Mouse (Mus musculus): Measurements from ENCODE around the gene Cpeb1. TPM values are rescaled to one million over a fixed set of nuclear protein-coding genes. Genes with fewer than 3 reads are reported as not detected.

Cpeb1 gene
- polyA plus RNA-seq, 1 experiment from 2014 or later = 1.9 TPM

DNA sequence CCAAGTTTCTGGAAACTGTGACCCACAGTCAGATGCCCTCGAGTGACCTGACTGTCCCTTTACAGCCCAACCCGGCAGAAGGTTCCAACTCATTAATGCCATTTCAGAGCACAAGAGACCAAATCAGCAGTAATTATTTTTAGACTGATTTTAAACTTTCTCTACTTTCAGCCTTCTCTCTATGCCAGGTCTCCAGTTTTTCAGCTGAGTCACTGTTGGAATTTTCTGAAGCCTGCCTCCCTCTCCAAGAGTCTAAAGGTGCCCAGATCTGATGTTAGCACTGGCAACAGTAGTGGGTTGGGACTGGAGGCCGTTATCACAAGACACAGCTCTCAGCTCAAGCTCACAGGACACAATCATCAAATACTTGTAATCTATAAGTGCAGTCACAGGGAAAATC lies 87.3 kb downstream of the Cpeb1 start:
- peaks cover 5% of the 10 kb centered on the region; the same call in 1 of the 2 replicates for H3K27me3 ChIP-seq
- H3K9me3 ChIP-seq = no peaks in the 10 kb centered on the region
- H3K27ac ChIP-seq (replicated peaks) = no peak overlapping the region
- H3K4me3 ChIP-seq = no peak overlapping the region
- ATAC-seq (ENCODE audit: low FRiP score, low read depth) = no peak
- no peak overlapping the region for H3K4me2 ChIP-seq (replicated peaks)
- H3K9ac ChIP-seq (replicated peaks) = no peak overlapping the region
- H3K4me1 ChIP-seq = peaks cover 8% of the 10 kb centered on the region
- no peaks in the 10 kb centered on the region for H3K36me3 ChIP-seq
- 76% methylated on average over 3 of the region's 3 CpGs for WGBS

DNA sequence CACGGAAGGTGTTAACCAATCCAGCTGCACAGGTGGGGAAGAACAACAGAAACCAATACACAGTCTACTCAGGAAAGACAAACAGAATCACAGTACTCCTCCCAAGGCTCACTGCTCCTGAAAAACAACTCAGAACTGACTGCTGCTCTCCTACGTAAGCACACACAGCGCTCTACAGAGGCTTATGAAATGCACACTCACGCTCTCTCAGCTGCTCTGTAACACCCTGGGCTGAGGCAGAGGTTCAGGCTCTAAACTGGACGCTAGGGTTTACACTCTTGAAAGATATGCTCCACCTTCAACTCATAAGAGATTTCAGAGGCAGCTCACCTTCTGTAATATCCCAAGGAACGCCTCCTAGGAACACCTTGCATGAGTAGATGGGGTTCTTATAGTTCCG lies 98.3 kb downstream of the Cpeb1 start:
- H3K27me3 ChIP-seq = no peaks in the 10 kb centered on the region
- H3K36me3 ChIP-seq = no peaks in the 10 kb centered on the region
- no peaks in the 10 kb centered on the region for H3K4me1 ChIP-seq
- no peak overlapping the region for H3K4me2 ChIP-seq (replicated peaks)
- no peak overlapping the region for H3K4me3 ChIP-seq
- WGBS = 81% methylated on average over 7 of the region's 7 CpGs
- H3K9me3 ChIP-seq = no peaks in the 10 kb centered on the region
- no peak for ATAC-seq (ENCODE audit: low FRiP score, low read depth)
- no peak overlapping the region for H3K27ac ChIP-seq (replicated peaks)
- H3K9ac ChIP-seq (replicated peaks) = no peak overlapping the region

DNA sequence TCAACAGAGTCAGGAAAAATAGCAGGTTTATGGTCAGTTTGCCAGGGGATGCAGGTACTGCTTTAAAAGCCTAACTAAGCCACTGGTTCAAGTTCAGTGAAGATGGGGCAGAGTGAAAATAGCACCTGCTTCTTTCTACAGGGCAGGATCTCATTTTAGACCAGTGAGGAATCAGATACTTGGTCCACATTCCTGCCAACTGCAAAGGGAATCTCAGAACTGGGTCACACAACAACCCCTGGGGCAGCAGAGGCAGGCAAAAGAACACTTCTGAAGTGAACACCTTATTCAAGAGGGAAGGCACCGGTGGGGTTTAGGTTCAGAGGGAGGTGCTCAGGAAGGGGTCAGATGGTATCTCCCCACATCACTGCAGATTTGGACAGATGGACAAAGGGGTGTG lies 98.9 kb downstream of the Cpeb1 start:
- ATAC-seq (ENCODE audit: low FRiP score, low read depth) = no peak
- no peak overlapping the region for H3K27ac ChIP-seq (replicated peaks)
- H3K9me3 ChIP-seq = no peaks in the 10 kb centered on the region
- no peaks in the 10 kb centered on the region for H3K27me3 ChIP-seq
- no peaks in the 10 kb centered on the region for H3K36me3 ChIP-seq
- 86% methylated on average over 1 of the region's 1 CpGs for WGBS
- H3K4me1 ChIP-seq = no peaks in the 10 kb centered on the region
- H3K4me3 ChIP-seq = no peak overlapping the region
- H3K9ac ChIP-seq (replicated peaks) = no peak overlapping the region
- H3K4me2 ChIP-seq (replicated peaks) = no peak overlapping the region

DNA sequence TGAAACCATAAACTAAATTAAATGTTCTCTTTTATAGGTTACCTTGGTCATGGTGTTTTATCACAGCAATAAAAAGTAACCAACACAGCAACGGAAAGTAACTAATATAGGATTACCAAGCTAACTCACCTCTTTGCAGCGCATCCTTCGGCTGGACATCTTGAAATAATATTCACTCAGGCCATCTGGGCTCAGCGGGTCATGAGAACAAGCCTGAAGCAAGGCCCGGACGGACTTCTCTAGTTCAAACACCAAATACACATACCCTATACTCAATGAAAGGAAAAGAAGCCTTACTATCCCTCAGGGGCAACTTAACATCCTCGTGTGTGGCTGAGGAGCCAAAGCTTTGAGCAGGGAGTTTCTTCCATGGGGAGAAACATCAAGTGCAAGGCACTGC lies 99.5 kb downstream of the Cpeb1 start:
- Histone ChIP-seq H3K4me1 (no peaks in the 10 kb centered on the region), H3K27me3 (no peaks in the 10 kb centered on the region), H3K27ac (replicated peaks) (no peak overlapping the region), H3K36me3 (no peaks in the 10 kb centered on the region), H3K4me3 (no peak overlapping the region), H3K9ac (replicated peaks) (no peak overlapping the region), H3K4me2 (replicated peaks) (no peak overlapping the region), H3K9me3 (no peaks in the 10 kb centered on the region)
- 83% methylated on average over 7 of the region's 7 CpGs for WGBS
- no peak for ATAC-seq (ENCODE audit: low FRiP score, low read depth)

DNA sequence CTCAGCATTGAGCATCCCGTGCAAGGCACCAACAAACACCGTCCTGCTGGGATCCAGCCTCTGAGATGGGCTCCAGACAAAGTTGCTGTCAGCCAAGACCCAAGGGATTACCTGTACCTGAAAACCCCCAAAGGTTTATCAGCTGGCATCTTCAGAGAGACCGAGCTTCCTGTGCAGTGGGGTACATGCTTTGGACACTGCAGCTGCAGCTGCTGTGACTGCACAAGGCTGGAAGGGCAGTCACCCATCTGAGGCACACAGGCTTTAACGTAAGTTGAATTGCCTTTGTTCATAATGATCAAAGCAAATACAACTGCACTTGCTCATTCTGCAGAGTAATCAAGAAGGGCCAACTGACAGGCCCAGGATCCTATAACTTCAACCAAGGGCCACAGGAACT lies 103.4 kb downstream of the Cpeb1 start:
- Histone ChIP-seq H3K4me3 (no peak overlapping the region), H3K9me3 (no peaks in the 10 kb centered on the region), H3K9ac (replicated peaks) (no peak overlapping the region), H3K4me1 (no peaks in the 10 kb centered on the region), H3K27me3 (peaks cover 6% of the 10 kb centered on the region; the same call in 1 of the 2 replicates), H3K36me3 (no peaks in the 10 kb centered on the region), H3K27ac (replicated peaks) (no peak overlapping the region), H3K4me2 (replicated peaks) (no peak overlapping the region)
- ATAC-seq (ENCODE audit: low FRiP score, low read depth) = no peak
- WGBS = 79% methylated on average over 4 of the region's 4 CpGs

DNA sequence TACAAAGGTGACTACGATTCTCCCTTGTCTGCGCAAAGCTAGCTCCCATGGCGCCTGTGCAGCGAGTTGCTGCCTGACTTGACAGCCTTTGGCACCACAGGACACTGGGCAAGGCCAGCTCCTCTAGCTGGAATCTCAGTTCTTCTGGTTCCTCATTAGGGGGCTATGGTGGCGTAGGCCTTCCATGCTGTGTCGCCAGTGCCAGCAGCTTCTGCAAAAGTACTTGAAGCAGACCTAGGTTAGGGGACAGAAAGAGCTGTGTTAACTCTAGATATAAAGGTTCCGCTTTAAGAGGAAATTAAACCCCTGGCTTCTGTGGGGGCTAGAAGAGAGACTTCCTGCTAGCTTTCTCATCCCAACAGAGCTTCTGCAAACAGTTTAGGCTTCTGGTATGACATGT lies 107.1 kb downstream of the Cpeb1 start:
- 63% methylated on average over 7 of the region's 7 CpGs for WGBS
- Histone ChIP-seq H3K9ac (replicated peaks) (no peak overlapping the region), H3K4me1 (peaks cover 9% of the 10 kb centered on the region), H3K27ac (replicated peaks) (no peak overlapping the region), H3K36me3 (peaks cover 6% of the 10 kb centered on the region), H3K9me3 (no peaks in the 10 kb centered on the region), H3K4me2 (replicated peaks) (no peak overlapping the region), H3K27me3 (peaks cover 6% of the 10 kb centered on the region; the same call in 1 of the 2 replicates), H3K4me3 (no peak overlapping the region)
- ATAC-seq (ENCODE audit: low FRiP score, low read depth) = no peak

DNA sequence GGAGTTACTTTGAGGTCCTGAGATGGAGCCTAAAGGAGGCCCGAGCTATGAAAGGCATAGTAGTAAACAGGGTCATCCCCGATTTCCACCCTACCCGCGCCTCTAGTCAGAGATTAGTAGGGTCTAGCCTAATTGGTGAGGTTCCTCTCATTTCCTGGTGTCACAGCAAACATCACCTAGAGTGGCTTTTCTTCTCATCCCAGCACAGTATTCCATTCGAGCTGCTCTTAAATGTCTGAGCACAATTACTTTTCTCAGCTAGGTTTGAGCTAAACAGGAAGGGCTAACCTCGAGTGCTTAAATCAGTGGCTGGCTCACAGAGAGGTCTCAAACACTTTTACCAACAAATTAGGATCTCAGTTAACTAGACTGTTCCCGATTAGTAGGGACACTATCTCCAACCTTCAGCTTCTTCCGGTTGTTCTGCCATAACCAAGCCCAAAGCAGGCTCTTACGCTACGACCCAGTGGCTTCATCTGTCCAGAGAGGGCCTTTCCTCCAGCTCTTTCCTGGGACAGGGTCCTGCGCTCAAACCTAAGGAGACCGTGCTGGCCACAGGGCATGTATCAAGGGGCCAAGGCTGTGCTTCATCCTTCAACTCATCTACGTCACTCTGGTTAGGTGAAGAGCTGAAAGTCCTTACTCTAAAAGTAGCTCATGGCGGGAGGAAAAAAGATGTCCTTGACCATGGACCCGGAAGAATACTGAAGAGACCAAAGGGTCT lies 109.7 kb downstream of the Cpeb1 start:
- Histone ChIP-seq H3K9ac (replicated peaks) (peak overlapping the region; percentile 98), H3K36me3 (peaks cover 29% of the 10 kb centered on the region), H3K9me3 (no peaks in the 10 kb centered on the region), H3K27me3 (peaks cover 6% of the 10 kb centered on the region; the same call in 1 of the 2 replicates), H3K4me1 (peaks cover 22% of the 10 kb centered on the region), H3K4me3 (peak overlapping the region; percentile 96), H3K4me2 (replicated peaks) (peak overlapping the region; percentile 90), H3K27ac (replicated peaks) (peak overlapping the region; percentile 93)
- WGBS = 59% methylated on average over 15 of the region's 15 CpGs
- ATAC-seq (ENCODE audit: low FRiP score, low read depth) = 0 out of 2 replicates have a peak, but pooled peaks have one; percentile 7

DNA sequence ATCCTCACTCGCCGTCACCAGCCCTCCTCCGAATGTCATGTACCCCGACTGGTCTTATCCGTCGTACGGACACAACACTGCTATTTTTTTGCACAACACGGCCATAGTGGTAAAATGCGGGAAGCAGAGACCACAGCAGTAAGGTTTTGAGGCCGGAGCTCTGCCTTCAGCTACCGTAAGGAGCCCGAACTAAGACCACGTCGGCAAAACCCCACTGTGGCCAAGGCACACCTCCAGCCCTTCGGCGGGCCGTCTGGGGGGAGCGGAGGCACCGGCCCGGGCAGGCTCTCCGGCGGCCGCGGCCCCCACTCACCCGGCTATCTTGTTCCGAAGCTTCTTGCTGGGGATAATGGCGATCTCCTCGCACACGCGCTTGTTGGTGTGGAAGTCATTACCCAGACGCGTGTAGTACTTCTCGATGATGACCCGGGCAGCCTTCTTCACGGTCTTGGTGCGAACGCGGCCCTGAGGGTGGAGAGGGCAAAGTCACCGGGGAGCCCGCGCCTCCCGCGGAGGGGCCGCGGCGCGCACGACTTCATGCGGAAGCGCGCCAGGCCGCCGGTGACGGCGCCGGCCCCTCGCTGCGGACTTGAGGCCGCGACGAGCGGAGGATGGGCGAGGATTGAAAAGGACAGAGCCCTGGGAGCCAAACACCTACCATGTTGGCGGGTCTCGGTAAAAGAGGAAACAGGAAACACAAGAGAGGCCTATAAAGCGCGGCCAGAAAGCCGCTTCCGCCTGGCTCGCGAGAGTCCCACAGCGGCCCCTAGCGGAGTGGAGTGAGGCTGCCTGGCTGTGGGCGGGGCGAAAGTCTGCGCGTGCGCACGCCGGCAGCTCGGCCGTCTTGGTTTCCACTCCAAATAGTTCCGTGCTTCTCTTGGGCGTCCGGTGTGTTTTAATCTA lies 110.5 kb downstream of the Cpeb1 start, which contains the start of gene Rps17:
Rps17 (minus strand) TSS at position 711 of the 903 bp plus-strand sequence.
- under 1% methylated on average over 85 of the region's 85 CpGs for WGBS
- Histone ChIP-seq H3K4me2 (replicated peaks) (peak within 1 kb of the TSS; percentile 90), H3K4me3 (peak within 1 kb of the TSS; percentile 96), H3K9me3 (0 out of 2 replicates have a peak, but pooled peaks cover under 1% of the 10 kb centered on the region), H3K27ac (replicated peaks) (peak within 1 kb of the TSS; percentile 93), H3K27me3 (peaks cover 6% of the 10 kb centered on the region; the same call in 1 of the 2 replicates), H3K36me3 (peaks cover 37% of the 10 kb centered on the region), H3K4me1 (peaks cover 22% of the 10 kb centered on the region), H3K9ac (replicated peaks) (peak within 1 kb of the TSS; percentile 98)
- ATAC-seq (ENCODE audit: low FRiP score, low read depth) = peak; percentile 91

DNA sequence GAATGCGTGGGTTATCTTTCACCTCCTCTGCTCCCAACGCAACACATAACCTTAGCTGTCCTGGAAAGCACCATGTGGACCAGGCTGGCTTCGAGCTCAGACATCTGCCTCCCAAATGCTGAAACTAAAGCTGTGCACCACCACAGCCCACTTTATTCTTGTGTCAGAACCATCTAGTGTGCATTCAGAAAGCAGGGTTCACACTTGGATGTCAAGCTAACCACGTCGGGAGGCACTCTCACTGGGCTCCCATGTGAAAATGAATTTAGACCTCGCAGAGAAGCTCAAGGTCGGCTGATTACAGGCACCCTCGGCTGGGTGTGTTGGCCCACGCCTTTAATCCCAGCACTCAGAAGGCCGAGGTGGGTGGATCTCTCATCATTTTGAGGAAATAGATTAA lies 111.4 kb downstream of the Cpeb1 start:
- no peak for ATAC-seq (ENCODE audit: low FRiP score, low read depth)
- Histone ChIP-seq H3K4me3 (peak overlapping the region; percentile 96), H3K36me3 (peaks cover 47% of the 10 kb centered on the region)

DNA sequence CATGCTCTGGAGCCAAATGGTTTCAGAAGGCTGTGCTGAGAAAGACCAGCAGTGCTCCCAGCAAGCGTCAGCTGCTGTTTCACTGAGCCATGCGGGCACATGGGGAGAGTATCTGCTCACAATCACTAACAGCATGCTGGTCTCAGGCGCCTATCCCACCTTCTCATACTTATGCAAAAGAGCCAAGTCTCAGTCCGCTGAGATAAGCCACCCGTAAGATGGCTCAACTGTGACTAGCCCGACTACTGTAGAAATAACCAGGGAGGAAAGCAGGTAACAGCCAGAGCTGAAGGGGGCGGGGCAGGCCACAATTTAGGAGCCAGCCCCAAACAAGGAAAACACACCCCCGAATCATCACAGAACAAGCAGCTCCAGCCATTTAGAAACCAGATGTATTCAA lies 111.9 kb downstream of the Cpeb1 start:
- Histone ChIP-seq H3K4me2 (replicated peaks) (peak overlapping the region; percentile 90), H3K27me3 (peaks cover 3% of the 10 kb centered on the region; the same call in 1 of the 2 replicates), H3K9ac (replicated peaks) (peak overlapping the region; percentile 98), H3K4me1 (peaks cover 22% of the 10 kb centered on the region), H3K36me3 (peaks cover 52% of the 10 kb centered on the region), H3K27ac (replicated peaks) (0 out of 2 replicates have a peak overlapping the region, but pooled peaks have one; percentile 6), H3K9me3 (0 out of 2 replicates have a peak, but pooled peaks cover 2% of the 10 kb centered on the region), H3K4me3 (peak overlapping the region; percentile 96)
- WGBS = 44% methylated on average over 8 of the region's 8 CpGs
- no peak for ATAC-seq (ENCODE audit: low FRiP score, low read depth)

More for the DNA sequence above, 111.4 kb downstream of the Cpeb1 start:
- peak overlapping the region; percentile 90 for H3K4me2 ChIP-seq (replicated peaks)
- H3K27me3 ChIP-seq = peaks cover 6% of the 10 kb centered on the region; the same call in 1 of the 2 replicates
- peaks cover 22% of the 10 kb centered on the region for H3K4me1 ChIP-seq
- no peak overlapping the region for H3K27ac ChIP-seq (replicated peaks)
- 18% methylated on average over 10 of the region's 10 CpGs for WGBS
- H3K9me3 ChIP-seq = 0 out of 2 replicates have a peak, but pooled peaks cover 2% of the 10 kb centered on the region
- H3K9ac ChIP-seq (replicated peaks) = peak overlapping the region; percentile 98

DNA sequence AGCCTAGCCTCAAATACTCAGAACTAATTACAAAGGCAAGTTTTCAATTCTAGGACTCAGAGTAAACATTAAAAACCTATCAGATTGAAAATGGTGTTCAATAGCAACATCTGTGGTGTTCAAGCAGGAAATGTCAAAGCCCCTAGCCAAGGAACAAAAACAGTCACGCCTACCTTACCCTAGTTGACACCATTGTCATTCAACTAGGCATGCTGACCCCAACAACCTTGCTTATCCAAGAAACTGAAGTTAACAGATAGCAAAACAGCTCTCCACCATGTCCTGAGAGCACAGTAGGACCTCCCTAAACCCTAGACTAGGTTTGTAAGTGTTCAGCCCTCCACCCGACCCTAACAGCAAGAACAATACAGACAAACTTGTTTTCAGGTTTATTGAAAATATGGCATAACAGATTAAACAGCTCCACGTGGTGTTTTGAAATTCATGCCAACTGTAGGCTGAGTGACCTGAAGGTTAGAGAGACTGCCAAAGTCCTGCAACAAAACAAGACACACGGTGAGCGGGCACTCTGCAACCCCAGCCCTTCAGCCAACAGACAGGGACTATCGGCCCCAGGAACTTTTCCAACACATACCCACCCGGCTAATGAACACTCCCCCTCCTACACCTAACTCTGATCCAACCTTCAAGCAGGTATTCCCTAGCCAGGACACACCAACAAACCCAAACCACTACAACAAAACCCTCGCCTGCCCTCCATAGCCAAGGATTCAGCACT lies 112.7 kb downstream of the Cpeb1 start:
- WGBS = 74% methylated on average over 8 of the region's 8 CpGs

More for the DNA sequence above, 112.7 kb downstream of the Cpeb1 start:
- Histone ChIP-seq H3K27ac (replicated peaks) (no peak overlapping the region), H3K4me1 (peaks cover 22% of the 10 kb centered on the region), H3K9me3 (0 out of 2 replicates have a peak, but pooled peaks cover 2% of the 10 kb centered on the region), H3K9ac (replicated peaks) (peak overlapping the region; percentile 98), H3K4me2 (replicated peaks) (peak overlapping the region; percentile 90), H3K4me3 (peak overlapping the region; percentile 96), H3K27me3 (no peaks in the 10 kb centered on the region), H3K36me3 (peaks cover 60% of the 10 kb centered on the region)
- ATAC-seq (ENCODE audit: low FRiP score, low read depth) = no peak
